Mouse (Mus musculus): Measurements from ENCODE around the gene Thsd7a. TPM values are rescaled to one million over a fixed set of nuclear protein-coding genes. Genes with fewer than 3 reads are reported as not detected.

Thsd7a gene
- not detected for total RNA-seq (2023)

DNA sequence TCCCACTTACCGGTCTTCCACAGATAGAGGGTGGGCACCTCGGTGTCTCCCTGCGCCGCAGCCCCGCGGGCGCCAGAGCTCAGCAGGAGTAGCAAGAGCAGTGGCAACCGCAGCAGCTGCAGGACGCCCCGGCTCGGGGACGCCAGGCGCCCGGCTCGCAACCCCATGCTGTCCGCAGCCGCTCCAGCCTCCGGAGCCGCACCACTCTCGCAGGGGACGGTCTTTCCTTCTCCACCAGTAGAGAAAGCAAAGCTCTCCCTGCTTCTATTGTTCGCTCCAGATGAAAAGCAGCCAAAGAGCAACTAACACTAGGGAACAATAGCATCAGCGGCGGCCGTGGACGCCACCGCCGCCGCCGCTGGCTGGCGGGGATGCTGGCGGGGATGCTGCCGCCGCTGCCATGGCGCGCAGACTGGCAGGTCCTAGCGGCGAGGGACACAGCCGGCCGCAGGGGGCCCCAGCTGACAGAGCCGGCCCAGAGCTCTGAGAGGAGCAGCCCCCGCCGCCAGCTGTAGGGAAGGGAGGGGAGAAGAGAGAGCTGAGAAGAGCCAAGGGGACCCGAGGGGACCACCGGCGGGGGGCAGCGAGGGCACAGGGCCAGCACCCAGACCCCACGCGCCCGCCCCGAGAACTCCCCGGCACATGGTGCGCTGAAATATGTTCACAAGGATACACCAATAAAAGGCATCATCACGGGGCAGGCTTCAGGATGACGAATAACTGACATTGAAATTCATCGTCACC is at the start of gene Thsd7a:
Thsd7a (minus strand) TSS at position 624 of the 744 bp plus-strand sequence.

